ENCODE assay signal across 16 mouse cellular contexts in genomic region chr6:31040783-31041182, GRCm38 (mm10).
"Had no signal": no experiment of that assay in that cellular context is flagged by ENCODE, and none has a peak within 500 bp of the region (broad histone marks: within the 10 kb centered on the region; RNA-seq: fewer than 3 reads in every experiment).

No protein-coding gene starts in this region.

- H3K9ac ChIP-seq: neural tube, embryonic 13.5 days; neural tube, embryonic 15.5 days; stomach, embryonic 15.5 days had no signal

- H3K27ac ChIP-seq: neural tube, embryonic 13.5 days; neural tube, embryonic 15.5 days; stomach, embryonic 15.5 days; stomach, postnatal 0 days had no signal

- H3K4me1 ChIP-seq: stomach, embryonic 15.5 days had no signal

- H3K36me3 ChIP-seq: neural tube, embryonic 13.5 days; neural tube, embryonic 15.5 days; stomach, embryonic 15.5 days had no signal

- DNase-seq: retina, postnatal 1 day; right cerebral cortex, adult 18-20 months; right cerebral cortex, postnatal 14 days; right cerebral cortex, postnatal 25 days; right cerebral cortex, postnatal 4 days; spleen, adult 18-20 months; thymus, adult 18-20 months; thymus, adult 2 months; thymus, postnatal 14 days; thymus, postnatal 25 days; thymus, postnatal 36 days; thymus, postnatal 4 days had no signal

- H3K9me3 ChIP-seq: neural tube, embryonic 13.5 days; neural tube, embryonic 15.5 days; stomach, embryonic 15.5 days had no signal

- H3K4me3 ChIP-seq: neural tube, embryonic 13.5 days; neural tube, embryonic 15.5 days; stomach, embryonic 15.5 days had no signal

- H3K27me3 ChIP-seq: neural tube, embryonic 13.5 days; neural tube, embryonic 15.5 days; stomach, embryonic 15.5 days had no signal
